Mouse (Mus musculus) heart, embryonic 16.5 days (tissue): Measurements from ENCODE around the gene Esyt1. TPM values are rescaled to one million over a fixed set of nuclear protein-coding genes. Genes with fewer than 3 reads are reported as not detected.
"Not testable (repeated sequence)": the region's sequence is repeated elsewhere in the genome, so short reads cannot be mapped to it uniquely, and the experiment has no call there.

Experiments
- ATAC-seq: fragments of 200-750 bp; cut with Nextera tagmentation; replicated peaks from 2 replicates; pipeline ENCODE4 v1.8.0; 2017; ENCODE audit warnings: moderate number of reproducible peaks; ENCODE audit not compliant: insufficient read depth, low FRiP score; ENCODE audit errors: extremely low read depth
- H3K27ac ChIP-seq: fragments of 300-500 bp; sonication (generic); 2 replicates; pipeline ENCODE4 v1.5.1; 2014; ENCODE audit warnings: mild to moderate bottlenecking, low read length, control low read depth, moderate library complexity
- H3K27me3 ChIP-seq: fragments of 300-500 bp; sonication (generic); 2 replicates; pipeline ENCODE4 v1.6.1; 2014; ENCODE audit warnings: low read length, mixed read lengths; ENCODE audit not compliant: control insufficient read depth, insufficient read depth
- H3K36me3 ChIP-seq: fragments of 300-500 bp; sonication (generic); 2 replicates; pipeline ENCODE4 v1.6.1; 2014; ENCODE audit not compliant: control insufficient read depth, insufficient read depth
- H3K4me1 ChIP-seq: fragments of 300-500 bp; sonication (generic); 2 replicates; pipeline ENCODE4 v1.6.1; 2014; ENCODE audit warnings: low read length, mixed read lengths; ENCODE audit not compliant: control insufficient read depth, insufficient read depth
- H3K4me2 ChIP-seq: fragments of 300-500 bp; sonication (generic); 2 replicates; pipeline ENCODE4 v1.6.1; 2014; ENCODE audit warnings: low read depth, mild to moderate bottlenecking, control low read depth, low read length
- H3K4me3 ChIP-seq: fragments of 300-500 bp; sonication (generic); 2 replicates; pipeline ENCODE4 v1.5.1; 2014; ENCODE audit warnings: mild to moderate bottlenecking, control low read depth, low read length
- H3K9ac ChIP-seq: fragments of 300-500 bp; sonication (generic); 2 replicates; pipeline ENCODE4 v1.6.1; 2014; ENCODE audit warnings: low read length, control low read depth
- H3K9me3 ChIP-seq: fragments of 300-500 bp; sonication (generic); replicated peaks from 2 replicates; pipeline ENCODE4 v1.6.1; 2016; ENCODE audit warnings: low read length; ENCODE audit not compliant: control insufficient read depth
- WGBS: fragments of 180-500 bp; shearing (Covaris S2); extraction: QIAGEN DNeasy Blood & Tissue Kit; methylation state at CpG from one replicate; pipeline ENCODE4 v1.1.7; 2014; 5-methylcytosine and 5-hydroxymethylcytosine counted together
- polyA plus RNA-seq: library from polyadenylated mRNA; unstranded; fragments of >200 nt; fragmentation: Nextera tagmentation; extraction: Ambion mirVana; gene quantifications from 2 replicates; pipeline ENCODE4 v1.2.1, GENCODE M21; 2015

The Esyt1 gene
- 22.5 and 25.7 TPM in 2 replicates for polyA plus RNA-seq

- Histone ChIP-seq H3K27me3 (no peaks in the 10 kb centered on the region), H3K36me3 (peaks cover 9% of the 10 kb centered on the region), H3K4me1 (peaks cover 7% of the 10 kb centered on the region), H3K27ac (peak within 1 kb of the TSS; percentile 88), H3K4me3 (peak within 1 kb of the TSS; percentile 95), H3K4me2 (peak within 1 kb of the TSS; percentile 99), H3K9ac (peak within 1 kb of the TSS; percentile 91), H3K9me3 (no peaks in the 10 kb centered on the region)
- WGBS = under 1% methylated on average over 37 of the region's 37 CpGs
- ATAC-seq = peak; percentile 98
Observed at GRCm38 (mm10) chr10:128525671-128526308, at the start of gene Esyt1. Gene Esyt1, minus strand, starts transcription at chr10:128525871.

- Histone ChIP-seq H3K4me2 (no peak overlapping the region), H3K4me1 (no peaks in the 10 kb centered on the region), H3K27ac (no peak overlapping the region), H3K9me3 (no peaks in the 10 kb centered on the region; the same call in 1 of the 2 replicates), H3K36me3 (peaks cover 6% of the 10 kb centered on the region; the same call in 1 of the 2 replicates), H3K4me3 (no peak overlapping the region), H3K27me3 (no peaks in the 10 kb centered on the region), H3K9ac (no peak overlapping the region)
- WGBS = 92% methylated on average over 2 of the region's 2 CpGs
- ATAC-seq = no peak
Observed at GRCm38 (mm10) chr10:128575063-128575462, 49.4 kb upstream of the Esyt1 start.

GRCm38 (mm10) chr10:128565788-128566531 lies 40.3 kb upstream of the Esyt1 start, which contains the start of gene Pa2g4:
Gene Pa2g4, minus strand, starts transcription at chr10:128565987.
- H3K27ac ChIP-seq = peak within 1 kb of the TSS; percentile 91
- H3K36me3 ChIP-seq = peaks cover 15% of the 10 kb centered on the region
- H3K9me3 ChIP-seq = no peaks in the 10 kb centered on the region
- WGBS = under 1% methylated on average over 58 of the region's 58 CpGs
- no peaks in the 10 kb centered on the region for H3K27me3 ChIP-seq
- peak; percentile 96 for ATAC-seq
- peaks cover 15% of the 10 kb centered on the region for H3K4me1 ChIP-seq
- H3K4me2 ChIP-seq = peak within 1 kb of the TSS; percentile 92
- peak within 1 kb of the TSS; percentile 95 for H3K9ac ChIP-seq
- peak within 1 kb of the TSS; percentile 95 for H3K4me3 ChIP-seq

GRCm38 (mm10) chr10:128565206-128565787 lies 39.6 kb upstream of the Esyt1 start:
- under 1% methylated on average over 46 of the region's 46 CpGs for WGBS
- H3K4me1 ChIP-seq = peaks cover 15% of the 10 kb centered on the region
- no peaks in the 10 kb centered on the region for H3K9me3 ChIP-seq
- H3K9ac ChIP-seq = peak overlapping the region; percentile 95
- ATAC-seq = peak; percentile 18
- no peaks in the 10 kb centered on the region for H3K27me3 ChIP-seq
- peak overlapping the region; percentile 91 for H3K27ac ChIP-seq
- peak overlapping the region; percentile 95 for H3K4me3 ChIP-seq
- peak overlapping the region; percentile 92 for H3K4me2 ChIP-seq
- H3K36me3 ChIP-seq = peaks cover 22% of the 10 kb centered on the region

- Histone ChIP-seq H3K27me3 (no peaks in the 10 kb centered on the region), H3K9me3 (no peaks in the 10 kb centered on the region), H3K4me2 (peak overlapping the region; percentile 36), H3K4me1 (peaks cover 15% of the 10 kb centered on the region), H3K36me3 (peaks cover 37% of the 10 kb centered on the region), H3K4me3 (no peak overlapping the region), H3K9ac (no peak overlapping the region), H3K27ac (no peak overlapping the region)
- ATAC-seq = no peak
- WGBS = 85% methylated on average over 6 of the region's 6 CpGs
Observed at GRCm38 (mm10) chr10:128563544-128563943, 37.9 kb upstream of the Esyt1 start.

- no peak for ATAC-seq
- Histone ChIP-seq H3K9me3 (no peaks in the 10 kb centered on the region), H3K27me3 (no peaks in the 10 kb centered on the region), H3K36me3 (peaks cover 40% of the 10 kb centered on the region), H3K4me1 (no peaks in the 10 kb centered on the region), H3K4me2 (no peak overlapping the region), H3K27ac (no peak overlapping the region), H3K4me3 (no peak overlapping the region), H3K9ac (no peak overlapping the region)
- 82% methylated on average over 6 of the region's 6 CpGs for WGBS
Observed at GRCm38 (mm10) chr10:128556963-128557362, 31.3 kb upstream of the Esyt1 start.

- H3K27me3 ChIP-seq = no peaks in the 10 kb centered on the region
- H3K36me3 ChIP-seq = peaks cover 34% of the 10 kb centered on the region
- no peaks in the 10 kb centered on the region for H3K9me3 ChIP-seq
- H3K4me1 ChIP-seq = no peaks in the 10 kb centered on the region
- H3K4me2 ChIP-seq = no peak overlapping the region
- no peak overlapping the region for H3K4me3 ChIP-seq
- no peak overlapping the region for H3K27ac ChIP-seq
- no peak overlapping the region for H3K9ac ChIP-seq
- no peak for ATAC-seq
Observed at GRCm38 (mm10) chr10:128556286-128556685, 30.6 kb upstream of the Esyt1 start.

- ATAC-seq, H3K9ac ChIP-seq, H3K4me3 ChIP-seq, H3K4me2 ChIP-seq, H3K9me3 ChIP-seq, H3K27ac ChIP-seq, H3K4me1 ChIP-seq, H3K27me3 ChIP-seq: not testable (repeated sequence)
- H3K36me3 ChIP-seq = peaks cover 28% of the 10 kb centered on the region
- 74% methylated on average over 1 of the region's 1 CpGs for WGBS
Observed at GRCm38 (mm10) chr10:128555567-128555966, 29.9 kb upstream of the Esyt1 start.
